Mouse (Mus musculus): Measurements from ENCODE around the gene Rhot1. TPM values are rescaled to one million over a fixed set of nuclear protein-coding genes. Genes with fewer than 3 reads are reported as not detected.

The Rhot1 gene
- 45.6 and 48.5 TPM in 2 replicates for polyA plus RNA-seq (2012; rRNA removed)

GRCm38 (mm10) chr11:80208860-80209800 lies at the start of gene Rhot1:
Rhot1 (plus strand) TSS chr11:80209019.

GRCm38 (mm10) chr11:80183705-80184255 lies 25.0 kb upstream of the Rhot1 start, which contains the start of gene Rnf135:
Rnf135 (plus strand) TSS chr11:80183851.

GRCm38 (mm10) chr11:80300551-80301315 lies 91.9 kb downstream of the Rhot1 start, which contains the start of gene Rhbdl3:
Rhbdl3 (plus strand) TSS chr11:80300912.

Other genes with a start within 250 kb of the Rhot1 start
- 32.4 TPM in 2 replicates for gene Utp6, start 246.6 kb upstream of the Rhot1 start, polyA plus RNA-seq (2012; rRNA removed)
- 29.5 and 38.0 TPM in 2 replicates for gene Suz12, start 215.9 kb upstream of the Rhot1 start, polyA plus RNA-seq (2012; rRNA removed)
- gene Crlf3, start 128.0 kb upstream of the Rhot1 start, polyA plus RNA-seq (2012; rRNA removed): 15.9 and 19.1 TPM in 2 replicates
- gene Atad5, start 119.6 kb upstream of the Rhot1 start, polyA plus RNA-seq (2012; rRNA removed): 10.5 and 10.6 TPM in 2 replicates
- gene Tefm, start 66.8 kb upstream of the Rhot1 start, polyA plus RNA-seq (2012; rRNA removed): 14.0 and 15.6 TPM in 2 replicates
- 1.8 and 1.9 TPM in 2 replicates for gene Adap2, start 54.9 kb upstream of the Rhot1 start, polyA plus RNA-seq (2012; rRNA removed)
- 2.2 and 3.1 TPM in 2 replicates for gene Rnf135, start 25.2 kb upstream of the Rhot1 start, polyA plus RNA-seq (2012; rRNA removed)
- gene Rhbdl3, start 91.9 kb downstream of the Rhot1 start, polyA plus RNA-seq (2012; rRNA removed): 19.8 and 28.2 TPM in 2 replicates
- 15.3 and 17.3 TPM in 2 replicates for gene 5730455P16Rik, start 169.0 kb downstream of the Rhot1 start, polyA plus RNA-seq (2012; rRNA removed)
- 280 and 304 TPM in 2 replicates for gene Zfp207, start 174.3 kb downstream of the Rhot1 start, polyA plus RNA-seq (2012; rRNA removed)
- gene Psmd11, start 219.6 kb downstream of the Rhot1 start, polyA plus RNA-seq (2012; rRNA removed): 86.5 and 89.7 TPM in 2 replicates

Measured in central nervous system, embryonic 14 days (tissue).